Mouse (Mus musculus) hindbrain, embryonic 10.5 days (tissue): ENCODE results near the gene Rrp15. TPM values are rescaled to one million over a fixed set of nuclear protein-coding genes. Genes with fewer than 3 reads are reported as not detected.
A peak's percentile ranks its signal among the peaks of the same experiment; 100 is the strongest.

Experiments used
- DNase-seq: peaks from one replicate; pipeline ENCODE4 v3.0.0-alpha.2; 2017; ENCODE audit warnings: low spot score
- H3K27ac ChIP-seq: fragments of 300-500 bp; sonication (generic); 2 replicates; pipeline ENCODE4 v1.5.1; 2016; ENCODE audit warnings: mild to moderate bottlenecking, moderate library complexity
- H3K27me3 ChIP-seq: fragments of 300-500 bp; sonication (generic); 2 replicates; pipeline ENCODE4 v1.6.1; 2016; ENCODE audit warnings: mild to moderate bottlenecking; ENCODE audit not compliant: poor library complexity, insufficient read depth, severe bottlenecking
- H3K36me3 ChIP-seq: fragments of 300-500 bp; sonication (generic); 2 replicates; pipeline ENCODE4 v1.6.1; 2016; ENCODE audit warnings: mild to moderate bottlenecking, moderate library complexity
- H3K4me1 ChIP-seq: fragments of 300-500 bp; sonication (generic); replicated peaks from 2 replicates; pipeline ENCODE4 v1.6.1; 2016; ENCODE audit warnings: mild to moderate bottlenecking
- H3K4me3 ChIP-seq: fragments of 300-500 bp; sonication (generic); 2 replicates; pipeline ENCODE4 v1.5.1; 2016; ENCODE audit warnings: mild to moderate bottlenecking, moderate library complexity
- H3K9me3 ChIP-seq: fragments of 300-500 bp; sonication (generic); 2 replicates; pipeline ENCODE4 v1.6.1; 2016; ENCODE audit warnings: mild to moderate bottlenecking, moderate library complexity
- WGBS: fragments of 180-500 bp; shearing (Covaris S2); methylation state at CpG from one replicate; pipeline ENCODE4 v1.1.7; 2016; 5-methylcytosine and 5-hydroxymethylcytosine counted together
- polyA plus RNA-seq: library from polyadenylated mRNA; unstranded; fragments of >200 nt; fragmentation: Nextera tagmentation; extraction: Ambion mirVana; gene quantifications from 2 replicates; pipeline ENCODE4 v1.2.1, GENCODE M21; 2016

The Rrp15 gene
- polyA plus RNA-seq, 1 experiment from 2014 or later: 63.3 TPM

GRCm38 (mm10) chr1:186677614-186678013 is 71.5 kb downstream of the Rrp15 start:
- Histone ChIP-seq H3K4me3 (no peak overlapping the region), H3K4me1 (peaks cover 27% of the 10 kb centered on the region), H3K9me3 (no peaks in the 10 kb centered on the region), H3K27ac (no peak overlapping the region), H3K36me3 (no peaks in the 10 kb centered on the region), H3K27me3 (no peaks in the 10 kb centered on the region)
- WGBS: 84% methylated on average over 12 of the region's 12 CpGs
- DNase-seq: no peak

GRCm38 (mm10) chr1:186676199-186676598 is 73.0 kb downstream of the Rrp15 start:
- 61% methylated on average over 5 of the region's 5 CpGs for WGBS
- no peak for DNase-seq
- Histone ChIP-seq H3K9me3 (no peaks in the 10 kb centered on the region), H3K27me3 (no peaks in the 10 kb centered on the region), H3K36me3 (no peaks in the 10 kb centered on the region), H3K27ac (no peak overlapping the region), H3K4me1 (peaks cover 24% of the 10 kb centered on the region), H3K4me3 (no peak overlapping the region)

- H3K9me3 ChIP-seq: no peaks in the 10 kb centered on the region
- H3K4me3 ChIP-seq: no peak overlapping the region
- H3K27me3 ChIP-seq: no peaks in the 10 kb centered on the region
- H3K36me3 ChIP-seq: no peaks in the 10 kb centered on the region
- H3K27ac ChIP-seq: no peak overlapping the region
- DNase-seq: no peak
- 91% methylated on average over 6 of the region's 6 CpGs for WGBS
- H3K4me1 ChIP-seq: peaks cover 24% of the 10 kb centered on the region
These were observed 73.9 kb downstream of the Rrp15 start for GRCm38 (mm10) chr1:186675263-186675662.

GRCm38 (mm10) chr1:186674621-186675020 is 74.5 kb downstream of the Rrp15 start:
- WGBS: 86% methylated on average over 3 of the region's 3 CpGs

GRCm38 (mm10) chr1:186673166-186673565 is 76.0 kb downstream of the Rrp15 start:
- no peaks in the 10 kb centered on the region for H3K27me3 ChIP-seq
- no peak overlapping the region for H3K4me3 ChIP-seq
- H3K4me1 ChIP-seq: peaks cover 24% of the 10 kb centered on the region
- 57% methylated on average over 4 of the region's 4 CpGs for WGBS
- no peak for DNase-seq
- no peaks in the 10 kb centered on the region for H3K9me3 ChIP-seq
- H3K27ac ChIP-seq: 0 out of 2 replicates have a peak overlapping the region, but pooled peaks have one; percentile 35
- H3K36me3 ChIP-seq: no peaks in the 10 kb centered on the region

More at GRCm38 (mm10) chr1:186674621-186675020, 74.5 kb downstream of the Rrp15 start:
- Histone ChIP-seq H3K9me3 (no peaks in the 10 kb centered on the region), H3K27ac (no peak overlapping the region), H3K27me3 (no peaks in the 10 kb centered on the region), H3K36me3 (no peaks in the 10 kb centered on the region), H3K4me3 (no peak overlapping the region), H3K4me1 (peaks cover 24% of the 10 kb centered on the region)
- no peak for DNase-seq

Other genes starting within 250 kb of the Rrp15 start
- gene Tgfb2, start 43.4 kb downstream of the Rrp15 start, polyA plus RNA-seq: 13.5 and 16.1 TPM in 2 replicates
- 0.20 and 0.25 TPM in 2 replicates for gene D1Pas1, start 218.1 kb upstream of the Rrp15 start, polyA plus RNA-seq